Mouse (Mus musculus): ENCODE results near the gene Iah1. TPM values are rescaled to one million over a fixed set of nuclear protein-coding genes. Genes with fewer than 3 reads are reported as not detected.

The Iah1 gene
- polyA plus RNA-seq, 1 experiment from 2014 or later = 30.2 TPM

Other genes starting within 250 kb of the Iah1 start
- gene Cpsf3, start 31.0 kb upstream of the Iah1 start, polyA plus RNA-seq (2015; fragmentation: Nextera tagmentation; extraction: Ambion mirVana) = 86.7 and 87.1 TPM in 2 replicates
- gene Itgb1bp1, start 30.1 kb upstream of the Iah1 start, polyA plus RNA-seq (2015; fragmentation: Nextera tagmentation; extraction: Ambion mirVana) = 35.6 and 39.3 TPM in 2 replicates
- gene Adam17, start 57.2 kb downstream of the Iah1 start, polyA plus RNA-seq (2015; fragmentation: Nextera tagmentation; extraction: Ambion mirVana) = 20.4 and 21.1 TPM in 2 replicates
- 1,073 and 1,087 TPM in 2 replicates for gene Ywhaq, start 101.2 kb downstream of the Iah1 start, polyA plus RNA-seq (2015; fragmentation: Nextera tagmentation; extraction: Ambion mirVana)